ENCODE assay signal across 8 mouse cellular contexts in genomic region chr12:106311320-106311825, GRCm38 (mm10).
DNase-seq lines count a peak whose midpoint lies in the region; ATAC-seq and TF ChIP-seq lines count a peak whose summit lies in the region.

No protein-coding gene starts in this region.

- H3K27ac ChIP-seq in heart, embryonic 14.5 days (replicated peaks in 1 of 2; ENCODE audit: control insufficient read depth in 1 of 2, insufficient read depth in 1 of 2, low read depth in 2 of 2, low read length in 2 of 2), result no peak overlapping the region
- H3K27ac ChIP-seq in hindbrain, embryonic 11.5 days (ENCODE audit: low read depth, low read length), result no peak overlapping the region
- no peak overlapping the region for H3K27ac ChIP-seq in liver, postnatal 0 days (ENCODE audit: low read depth)

- H3K4me3 ChIP-seq in heart, embryonic 14.5 days (ENCODE audit: control insufficient read depth in 1 of 2, insufficient read depth in 1 of 2, low read depth in 1 of 2, low read length in 2 of 2), result peak overlapping the region; percentile 52 to 56
- peak overlapping the region; percentile 33 for H3K4me3 ChIP-seq in hindbrain, embryonic 11.5 days (ENCODE audit: low read depth, low read length)
- peak overlapping the region; percentile 25 for H3K4me3 ChIP-seq in liver, postnatal 0 days (ENCODE audit: low read depth, low read length)

- 54% methylated on average over 7 of the region's 7 CpGs for WGBS in heart, embryonic 14.5 days
- WGBS in hindbrain, embryonic 11.5 days, result 23% methylated on average over 7 of the region's 7 CpGs
- WGBS in liver, postnatal 0 days (ENCODE audit: insufficient replicate concordance), result 48% methylated on average over 7 of the region's 7 CpGs

- no peak for ATAC-seq in heart, embryonic 14.5 days (ENCODE audit: insufficient number of reproducible peaks, insufficient read depth, low FRiP score, low read depth)
- ATAC-seq in hindbrain, embryonic 11.5 days (ENCODE audit: low FRiP score), result no peak; the same call in 1 of the 2 replicates
- ATAC-seq in liver, postnatal 0 days, result no peak
- no peak for ATAC-seq in cerebellum, adult (ENCODE audit: insufficient number of reproducible peaks, low FRiP score, low TSS enrichment)

- H3K4me2 ChIP-seq in heart, embryonic 14.5 days (ENCODE audit: low read length), result peak overlapping the region; percentile 86
- peak overlapping the region; percentile 73 for H3K4me2 ChIP-seq in hindbrain, embryonic 11.5 days (replicated peaks; ENCODE audit: low read depth, low read length)
- H3K4me2 ChIP-seq in liver, postnatal 0 days (ENCODE audit: low read depth, low read length), result peak overlapping the region; percentile 69

- TF ChIP-seq CTCF in liver, postnatal 0 days (IDR thresholded peaks at IDR 0.05; ENCODE audit: low read depth), result no peak

- H3K4me1 ChIP-seq in heart, embryonic 14.5 days (ENCODE audit: control insufficient read depth in 2 of 2, insufficient read depth in 2 of 2, low read length in 2 of 2), result peaks cover 3 to 4% of the 10 kb centered on the region in 2 experiments; a peak in 3 of 4 replicates
- peaks cover 4% of the 10 kb centered on the region; the same call in 1 of the 2 replicates for H3K4me1 ChIP-seq in hindbrain, embryonic 11.5 days (replicated peaks; ENCODE audit: control insufficient read depth, insufficient read depth, low read length)
- H3K4me1 ChIP-seq in liver, postnatal 0 days (ENCODE audit: insufficient read depth), result no peaks in the 10 kb centered on the region

- H3K9ac ChIP-seq in heart, embryonic 14.5 days (ENCODE audit: low read length), result peak overlapping the region; percentile 65
- no peak overlapping the region for H3K9ac ChIP-seq in hindbrain, embryonic 11.5 days (ENCODE audit: low read depth, low read length)
- H3K9ac ChIP-seq in liver, postnatal 0 days (replicated peaks), result no peak overlapping the region

- H3K36me3 ChIP-seq in heart, embryonic 14.5 days (ENCODE audit: control insufficient read depth, insufficient read depth, low read length), result no peaks in the 10 kb centered on the region
- no peaks in the 10 kb centered on the region for H3K36me3 ChIP-seq in hindbrain, embryonic 11.5 days (ENCODE audit: control insufficient read depth, insufficient read depth, low read length)
- no peaks in the 10 kb centered on the region for H3K36me3 ChIP-seq in liver, postnatal 0 days (replicated peaks; ENCODE audit: insufficient read depth, low read length)

- no peak for TF ChIP-seq EP300 in liver, postnatal 0 days (IDR thresholded peaks at IDR 0.05; ENCODE audit: low read depth)

- H3K9me3 ChIP-seq in heart, embryonic 14.5 days (ENCODE audit: control insufficient read depth, low read length), result no peaks in the 10 kb centered on the region
- H3K9me3 ChIP-seq in hindbrain, embryonic 11.5 days (ENCODE audit: control insufficient read depth, low read length), result no peaks in the 10 kb centered on the region
- H3K9me3 ChIP-seq in liver, postnatal 0 days (ENCODE audit: low read length), result no peaks in the 10 kb centered on the region

- no peak for DNase-seq in heart, adult 9 months (ENCODE audit: low spot score in 2 of 2)
- DNase-seq in ES-CJ7 (ENCODE audit: low read depth, low spot score), result peak; percentile 10
- DNase-seq in hindbrain, embryonic 11.5 days (ENCODE audit: low spot score), result peak; percentile 30
- DNase-seq in liver, postnatal 0 days, result no peak
- no peak for DNase-seq in urinary bladder, postnatal 36 days (ENCODE audit: low spot score in 2 of 2)
- no peak for DNase-seq in cerebellum, postnatal 14 days

- peaks cover 11% of the 10 kb centered on the region; the same call in 1 of the 2 replicates for H3K27me3 ChIP-seq in heart, embryonic 14.5 days (ENCODE audit: control insufficient read depth, insufficient read depth, low read length)
- peaks cover 10% of the 10 kb centered on the region for H3K27me3 ChIP-seq in hindbrain, embryonic 11.5 days (ENCODE audit: control insufficient read depth, insufficient read depth, low read length)
- H3K27me3 ChIP-seq in liver, postnatal 0 days (ENCODE audit: insufficient read depth, low read length), result no peaks in the 10 kb centered on the region

Comparison
In these comparisons a context has a peak if more than half of its experiments do, and no peak if none do; other contexts are left out.
1. DNase-seq: peak in ES-CJ7 (single experiment) and hindbrain, embryonic 11.5 days (single experiment); none in heart, adult 9 months (0 of 2), liver, postnatal 0 days (single experiment), urinary bladder, postnatal 36 days (0 of 2) and cerebellum, postnatal 14 days (0 of 2).
2. Peak in every context shown above with its lines, with median percentiles within 50 percentile points of each other: H3K4me2 ChIP-seq and H3K4me3 ChIP-seq.